Mouse (Mus musculus) embryonic facial prominence, embryonic 13.5 days (tissue): ENCODE measurements around the gene Fxyd5. TPM values are rescaled to one million over a fixed set of nuclear protein-coding genes. Genes with fewer than 3 reads are reported as not detected.

Experiments used
- ATAC-seq: fragments of 200-750 bp; cut with Nextera tagmentation; 2 replicates; pipeline ENCODE4 v1.8.0; 2017; ENCODE audit warnings: low read depth; ENCODE audit not compliant: insufficient number of reproducible peaks, insufficient read depth, low FRiP score, low TSS enrichment
- H3K27ac ChIP-seq: fragments of 300-500 bp; sonication (generic); 2 replicates; pipeline ENCODE4 v1.5.1; 2015; ENCODE audit warnings: moderate library complexity, mild to moderate bottlenecking, inconsistent platforms
- H3K27me3 ChIP-seq: fragments of 300-500 bp; sonication (generic); 2 replicates; pipeline ENCODE4 v1.6.1; 2015; ENCODE audit warnings: mild to moderate bottlenecking, inconsistent platforms
- H3K36me3 ChIP-seq: fragments of 300-500 bp; sonication (generic); 2 replicates; pipeline ENCODE4 v1.6.1; 2015; ENCODE audit warnings: mild to moderate bottlenecking, inconsistent platforms
- H3K4me1 ChIP-seq: fragments of 300-500 bp; sonication (generic); 2 replicates; pipeline ENCODE4 v1.6.1; 2015; ENCODE audit warnings: inconsistent platforms
- H3K4me2 ChIP-seq: fragments of 300-500 bp; sonication (generic); 2 replicates; pipeline ENCODE4 v1.6.1; 2015; ENCODE audit warnings: moderate library complexity, mild to moderate bottlenecking, inconsistent platforms
- H3K4me3 ChIP-seq: fragments of 300-500 bp; sonication (generic); 2 replicates; pipeline ENCODE4 v1.5.1; 2015; ENCODE audit warnings: mild to moderate bottlenecking, inconsistent platforms
- H3K9ac ChIP-seq: fragments of 300-500 bp; sonication (generic); 2 replicates; pipeline ENCODE4 v1.6.1; 2015; ENCODE audit warnings: mild to moderate bottlenecking, inconsistent platforms
- H3K9me3 ChIP-seq: fragments of 300-500 bp; sonication (generic); 2 replicates; pipeline ENCODE4 v1.6.1; 2016; ENCODE audit warnings: inconsistent platforms
- WGBS: fragments of 180-500 bp; shearing (Covaris S2); methylation state at CpG from one replicate; pipeline ENCODE4 v1.1.7; 2015; ENCODE audit warnings: mixed read lengths; 5-methylcytosine and 5-hydroxymethylcytosine counted together
- polyA plus RNA-seq: library from polyadenylated mRNA; unstranded; fragments of >200 nt; fragmentation: Nextera tagmentation; extraction: Ambion mirVana; gene quantifications from 2 replicates; pipeline ENCODE4 v1.2.1, GENCODE M21; 2015

Gene Fxyd5
- polyA plus RNA-seq, 1 experiment from 2014 or later: 20.7 TPM

GRCm38 (mm10) chr7:31052251-31052635 is 10.0 kb upstream of the Fxyd5 start:
- peak overlapping the region; percentile 61 for H3K4me2 ChIP-seq
- no peaks in the 10 kb centered on the region for H3K36me3 ChIP-seq
- peak overlapping the region; percentile 49; the same call in 1 of the 2 replicates for H3K9ac ChIP-seq
- peaks cover 72% of the 10 kb centered on the region for H3K4me1 ChIP-seq
- H3K9me3 ChIP-seq: no peaks in the 10 kb centered on the region
- ATAC-seq: no peak
- 2% methylated on average over 22 of the region's 22 CpGs for WGBS
- peaks cover 64% of the 10 kb centered on the region for H3K27me3 ChIP-seq
- H3K27ac ChIP-seq: no peak overlapping the region
- peak overlapping the region; percentile 38 for H3K4me3 ChIP-seq

GRCm38 (mm10) chr7:31051321-31052021 is 9.2 kb upstream of the Fxyd5 start, which contains the start of gene Fxyd7:
Gene Fxyd7, minus strand, starts transcription at chr7:31051467.
- Histone ChIP-seq H3K9me3 (no peaks in the 10 kb centered on the region), H3K4me2 (peak within 1 kb of the TSS; percentile 61), H3K36me3 (no peaks in the 10 kb centered on the region), H3K4me3 (peak within 1 kb of the TSS; percentile 38), H3K27me3 (peaks cover 64% of the 10 kb centered on the region), H3K27ac (no peak within 1 kb of the TSS), H3K4me1 (peaks cover 70% of the 10 kb centered on the region), H3K9ac (0 out of 2 replicates have a peak within 1 kb of the TSS, but pooled peaks have one; percentile 32)
- WGBS: 2% methylated on average over 26 of the region's 28 CpGs
- ATAC-seq: no peak

- Histone ChIP-seq H3K4me1 (peaks cover 66% of the 10 kb centered on the region), H3K36me3 (no peaks in the 10 kb centered on the region), H3K9me3 (no peaks in the 10 kb centered on the region), H3K4me2 (peak overlapping the region; percentile 61), H3K27me3 (peaks cover 64% of the 10 kb centered on the region), H3K9ac (0 out of 2 replicates have a peak overlapping the region, but pooled peaks have one; percentile 32), H3K27ac (no peak overlapping the region), H3K4me3 (peak overlapping the region; percentile 38)
- 3% methylated on average over 9 of the region's 9 CpGs for WGBS
- no peak for ATAC-seq
Measured at GRCm38 (mm10) chr7:31050921-31051320, 8.6 kb upstream of the Fxyd5 start.

DNA sequence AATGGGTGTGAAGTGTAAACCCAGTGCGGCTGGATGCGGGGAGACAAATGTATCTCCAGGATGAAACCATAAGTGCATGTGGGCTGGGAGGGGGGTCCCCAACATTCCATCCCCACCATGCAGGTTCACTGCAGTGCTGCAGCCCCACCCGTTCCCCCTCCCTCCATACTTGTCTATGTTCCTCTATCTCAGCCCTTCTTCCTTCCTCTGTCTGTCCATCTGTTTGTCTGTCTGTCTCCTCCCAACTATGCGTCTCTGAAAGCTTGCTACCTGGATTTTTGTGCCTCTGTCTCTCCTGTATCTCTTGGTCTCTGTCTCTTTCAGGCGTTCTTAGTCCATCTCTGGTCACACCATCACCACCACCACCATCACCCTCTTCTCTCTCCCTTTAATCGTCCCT is 8.2 kb upstream of the Fxyd5 start:
- peak overlapping the region; percentile 61 for H3K4me2 ChIP-seq
- no peak overlapping the region for H3K27ac ChIP-seq
- 4% methylated on average over 6 of the region's 6 CpGs for WGBS
- peaks cover 64% of the 10 kb centered on the region for H3K27me3 ChIP-seq
- peak overlapping the region; percentile 38 for H3K4me3 ChIP-seq
- H3K4me1 ChIP-seq: peaks cover 64% of the 10 kb centered on the region
- H3K9me3 ChIP-seq: no peaks in the 10 kb centered on the region
- no peak for ATAC-seq
- H3K9ac ChIP-seq: 0 out of 2 replicates have a peak overlapping the region, but pooled peaks have one; percentile 21
- H3K36me3 ChIP-seq: no peaks in the 10 kb centered on the region

- no peaks in the 10 kb centered on the region for H3K36me3 ChIP-seq
- peaks cover 71% of the 10 kb centered on the region for H3K27me3 ChIP-seq
- peak overlapping the region; percentile 32; the same call in 1 of the 2 replicates for H3K9ac ChIP-seq
- WGBS: 1% methylated on average over 12 of the region's 15 CpGs
- peak overlapping the region; percentile 38 for H3K4me3 ChIP-seq
- ATAC-seq: no peak
- H3K27ac ChIP-seq: no peak overlapping the region
- peak overlapping the region; percentile 61 for H3K4me2 ChIP-seq
- H3K9me3 ChIP-seq: no peaks in the 10 kb centered on the region
- H3K4me1 ChIP-seq: peaks cover 58% of the 10 kb centered on the region
Measured at GRCm38 (mm10) chr7:31049846-31050281, 7.6 kb upstream of the Fxyd5 start.

DNA sequence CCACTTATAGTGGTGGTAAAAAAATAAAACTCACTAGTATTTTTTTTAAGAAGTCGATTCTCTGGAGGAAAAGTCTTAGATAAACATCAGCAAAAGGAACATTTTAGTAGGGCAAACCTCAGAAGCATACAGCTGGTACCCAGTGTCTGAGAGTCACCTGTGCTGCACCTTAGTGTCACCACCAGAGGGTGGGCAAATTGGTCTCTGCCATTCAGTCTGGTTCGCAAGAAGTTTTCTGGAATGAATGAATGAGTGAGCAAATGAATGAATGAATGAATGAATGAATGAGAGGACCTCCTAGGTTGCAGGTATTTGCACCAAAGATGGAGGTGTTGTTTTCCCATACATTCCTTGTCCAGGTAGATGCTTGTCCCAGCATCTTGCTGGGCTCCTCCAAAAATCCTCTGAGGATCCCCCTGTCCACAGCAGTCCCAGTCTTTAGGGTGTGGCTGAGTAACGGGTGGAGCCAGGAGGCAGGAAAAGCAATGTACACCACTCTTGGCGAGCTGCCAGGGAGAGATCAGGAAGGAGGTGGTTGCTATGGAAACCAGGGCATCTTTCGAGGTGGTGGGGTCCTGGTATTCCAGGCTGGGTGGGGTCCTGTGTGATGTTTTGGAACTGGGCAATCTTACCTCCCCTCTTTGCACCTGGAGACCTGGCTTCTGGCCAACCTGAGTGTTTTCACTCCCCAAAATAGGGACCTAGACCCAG is 7.0 kb upstream of the Fxyd5 start:
- Histone ChIP-seq H3K4me2 (peak overlapping the region; percentile 61), H3K9ac (peak overlapping the region; percentile 32; the same call in 1 of the 2 replicates), H3K27ac (no peak overlapping the region), H3K27me3 (peaks cover 74% of the 10 kb centered on the region), H3K36me3 (no peaks in the 10 kb centered on the region), H3K9me3 (no peaks in the 10 kb centered on the region), H3K4me3 (peak overlapping the region; percentile 38), H3K4me1 (peaks cover 52% of the 10 kb centered on the region)
- WGBS: 19% methylated on average over 5 of the region's 5 CpGs
- no peak for ATAC-seq

DNA sequence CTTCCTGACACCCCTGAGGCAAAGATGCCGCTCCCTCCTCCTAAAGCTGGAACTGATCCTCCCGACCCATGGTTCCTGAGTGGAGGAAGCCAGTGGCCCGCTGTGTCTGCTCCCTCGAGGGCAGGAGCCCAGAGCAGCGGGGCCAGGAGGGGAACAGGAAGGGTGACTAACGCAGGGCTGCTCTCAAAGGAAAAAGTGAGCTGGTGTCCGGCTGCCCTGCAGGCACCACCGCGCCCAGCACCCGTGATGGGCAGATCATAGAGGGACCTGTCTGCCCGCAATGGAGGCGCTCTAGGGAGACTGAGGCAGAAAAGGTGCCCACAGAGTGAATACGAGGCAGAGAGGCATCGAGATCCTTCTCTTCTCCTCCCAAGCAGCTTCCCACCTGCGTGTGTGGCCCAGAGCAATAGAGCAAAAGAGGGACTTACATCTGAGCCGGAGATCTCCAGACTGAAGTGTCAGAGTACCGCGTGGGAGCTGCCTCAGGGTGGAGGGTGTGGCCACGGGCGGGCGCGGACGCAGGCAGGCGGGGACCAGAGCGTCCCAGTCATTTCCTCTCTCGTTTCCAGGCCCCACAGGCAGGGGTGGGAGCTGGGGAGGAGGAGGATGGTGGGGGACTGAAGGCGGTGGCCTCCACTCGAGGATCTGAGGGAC is 492 bp downstream of the Fxyd5 start:
- peak overlapping the region; percentile 54; the same call in 1 of the 2 replicates for H3K9ac ChIP-seq
- H3K27me3 ChIP-seq: peaks cover 62% of the 10 kb centered on the region
- peak overlapping the region; percentile 61 for H3K4me2 ChIP-seq
- WGBS: under 1% methylated on average over 28 of the region's 28 CpGs
- no peaks in the 10 kb centered on the region for H3K36me3 ChIP-seq
- no peaks in the 10 kb centered on the region for H3K9me3 ChIP-seq
- H3K4me3 ChIP-seq: peak overlapping the region; percentile 30
- H3K4me1 ChIP-seq: peaks cover 13% of the 10 kb centered on the region
- no peak for ATAC-seq
- no peak overlapping the region for H3K27ac ChIP-seq

DNA sequence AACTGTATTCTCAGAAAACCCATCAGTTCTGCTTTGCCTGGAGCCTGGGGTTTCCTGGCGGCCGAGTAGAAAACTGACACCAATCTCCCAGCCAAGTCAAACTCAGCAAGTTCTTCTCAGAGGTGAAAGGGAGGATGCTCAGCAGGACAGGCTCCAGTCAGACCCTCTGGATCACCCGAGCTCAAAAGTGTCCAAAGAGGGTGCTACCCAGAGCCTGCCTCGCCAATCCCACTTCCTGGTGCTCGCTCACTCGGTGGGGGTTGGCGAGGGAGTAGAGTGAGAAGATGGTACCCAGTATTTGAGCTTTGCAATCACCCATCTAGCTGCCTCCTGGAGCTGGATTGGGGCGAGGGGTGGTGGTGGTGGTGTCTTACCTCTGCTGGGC is 1.3 kb downstream of the Fxyd5 start:
- Histone ChIP-seq H3K9me3 (no peaks in the 10 kb centered on the region), H3K4me2 (peak overlapping the region; percentile 61; the same call in 1 of the 2 replicates), H3K9ac (no peak overlapping the region), H3K36me3 (no peaks in the 10 kb centered on the region), H3K27ac (no peak overlapping the region), H3K4me3 (no peak overlapping the region), H3K4me1 (peaks cover 13% of the 10 kb centered on the region), H3K27me3 (peaks cover 62% of the 10 kb centered on the region)
- no peak for ATAC-seq
- WGBS: 35% methylated on average over 8 of the region's 8 CpGs

- no peak overlapping the region for H3K4me3 ChIP-seq
- no peak for ATAC-seq
- H3K9ac ChIP-seq: no peak overlapping the region
- H3K36me3 ChIP-seq: no peaks in the 10 kb centered on the region
- WGBS: 75% methylated on average over 12 of the region's 12 CpGs
- peaks cover 13% of the 10 kb centered on the region for H3K4me1 ChIP-seq
- no peak overlapping the region for H3K27ac ChIP-seq
- H3K9me3 ChIP-seq: no peaks in the 10 kb centered on the region
- H3K4me2 ChIP-seq: no peak overlapping the region
- H3K27me3 ChIP-seq: peaks cover 61% of the 10 kb centered on the region
Measured at GRCm38 (mm10) chr7:31040281-31041022, 1.8 kb downstream of the Fxyd5 start.

- no peaks in the 10 kb centered on the region for H3K9me3 ChIP-seq
- no peak overlapping the region for H3K4me3 ChIP-seq
- no peak overlapping the region for H3K9ac ChIP-seq
- H3K27ac ChIP-seq: no peak overlapping the region
- no peaks in the 10 kb centered on the region for H3K36me3 ChIP-seq
- 81% methylated on average over 4 of the region's 4 CpGs for WGBS
- ATAC-seq: no peak
- no peak overlapping the region for H3K4me2 ChIP-seq
- peaks cover 13% of the 10 kb centered on the region for H3K4me1 ChIP-seq
- peaks cover 47% of the 10 kb centered on the region for H3K27me3 ChIP-seq
Measured at GRCm38 (mm10) chr7:31039011-31039410, 3.3 kb downstream of the Fxyd5 start.

- H3K9ac ChIP-seq: no peak overlapping the region
- no peaks in the 10 kb centered on the region for H3K36me3 ChIP-seq
- no peak overlapping the region for H3K27ac ChIP-seq
- no peak overlapping the region for H3K4me3 ChIP-seq
- H3K4me2 ChIP-seq: no peak overlapping the region
- no peak for ATAC-seq
- H3K27me3 ChIP-seq: peaks cover 34% of the 10 kb centered on the region
- no peaks in the 10 kb centered on the region for H3K9me3 ChIP-seq
- WGBS: 71% methylated on average over 2 of the region's 2 CpGs
- peaks cover 12% of the 10 kb centered on the region for H3K4me1 ChIP-seq
Measured at GRCm38 (mm10) chr7:31037675-31038074, 4.6 kb downstream of the Fxyd5 start.
